Mouse (Mus musculus) lung, embryonic 16.5 days (tissue): ENCODE results near the gene Rflna. TPM values are rescaled to one million over a fixed set of nuclear protein-coding genes. Genes with fewer than 3 reads are reported as not detected.

ENCODE experiments used
- ATAC-seq: fragments of 200-750 bp; cut with Nextera tagmentation; 2 replicates; pipeline ENCODE4 v1.8.0; 2017; ENCODE audit warnings: low read depth, mild to moderate bottlenecking, moderate library complexity
- H3K27ac ChIP-seq: fragments of 300-500 bp; sonication (generic); 2 replicates; pipeline ENCODE4 v1.5.1; 2014; ENCODE audit warnings: mild to moderate bottlenecking, control low read depth, low read length
- H3K27me3 ChIP-seq: fragments of 300-500 bp; sonication (generic); 2 replicates; pipeline ENCODE4 v1.6.1; 2014; ENCODE audit warnings: low read depth, low read length, mixed read lengths; ENCODE audit not compliant: control insufficient read depth, insufficient read depth
- H3K36me3 ChIP-seq: fragments of 300-500 bp; sonication (generic); 2 replicates; pipeline ENCODE4 v1.6.1; 2014; ENCODE audit warnings: low read length; ENCODE audit not compliant: control insufficient read depth, insufficient read depth
- H3K4me1 ChIP-seq: fragments of 300-500 bp; sonication (generic); replicated peaks from 2 replicates; pipeline ENCODE4 v1.6.1; 2014; ENCODE audit warnings: low read length, mixed read lengths; ENCODE audit not compliant: control insufficient read depth, insufficient read depth
- H3K4me2 ChIP-seq: fragments of 300-500 bp; sonication (generic); 2 replicates; pipeline ENCODE4 v1.6.1; 2014; ENCODE audit warnings: low read depth, low read length, control low read depth
- H3K4me3 ChIP-seq: fragments of 300-500 bp; sonication (generic); 2 replicates; pipeline ENCODE4 v1.5.1; 2014; ENCODE audit warnings: mild to moderate bottlenecking, low read length, control low read depth
- H3K9ac ChIP-seq: fragments of 300-500 bp; sonication (generic); 2 replicates; pipeline ENCODE4 v1.6.1; 2014; ENCODE audit warnings: low read length, control low read depth
- H3K9me3 ChIP-seq: fragments of 300-500 bp; sonication (generic); 2 replicates; pipeline ENCODE4 v1.6.1; 2016; ENCODE audit warnings: low read length; ENCODE audit not compliant: control insufficient read depth
- WGBS: fragments of 180-500 bp; shearing (Covaris S2); extraction: QIAGEN DNeasy Blood & Tissue Kit; methylation state at CpG from one replicate; pipeline ENCODE4 v1.1.7; 2014; 5-methylcytosine and 5-hydroxymethylcytosine counted together
- polyA plus RNA-seq: library from polyadenylated mRNA; unstranded; fragments of >200 nt; fragmentation: Nextera tagmentation; extraction: Ambion mirVana; gene quantifications from 2 replicates; pipeline ENCODE4 v1.2.1, GENCODE M21; 2015

Rflna gene
- polyA plus RNA-seq, 1 experiment from 2014 or later = 6.7 TPM

GRCm38 (mm10) chr5:125039377-125040027, 36.5 kb downstream of the Rflna start:
- H3K4me3 ChIP-seq = no peak overlapping the region
- H3K9ac ChIP-seq = no peak overlapping the region
- no peak overlapping the region for H3K27ac ChIP-seq
- no peak for ATAC-seq
- 89% methylated on average over 8 of the region's 8 CpGs for WGBS
- H3K27me3 ChIP-seq = no peaks in the 10 kb centered on the region
- peaks cover 40% of the 10 kb centered on the region for H3K36me3 ChIP-seq
- no peaks in the 10 kb centered on the region for H3K9me3 ChIP-seq
- H3K4me1 ChIP-seq = no peaks in the 10 kb centered on the region
- no peak overlapping the region for H3K4me2 ChIP-seq

DNA sequence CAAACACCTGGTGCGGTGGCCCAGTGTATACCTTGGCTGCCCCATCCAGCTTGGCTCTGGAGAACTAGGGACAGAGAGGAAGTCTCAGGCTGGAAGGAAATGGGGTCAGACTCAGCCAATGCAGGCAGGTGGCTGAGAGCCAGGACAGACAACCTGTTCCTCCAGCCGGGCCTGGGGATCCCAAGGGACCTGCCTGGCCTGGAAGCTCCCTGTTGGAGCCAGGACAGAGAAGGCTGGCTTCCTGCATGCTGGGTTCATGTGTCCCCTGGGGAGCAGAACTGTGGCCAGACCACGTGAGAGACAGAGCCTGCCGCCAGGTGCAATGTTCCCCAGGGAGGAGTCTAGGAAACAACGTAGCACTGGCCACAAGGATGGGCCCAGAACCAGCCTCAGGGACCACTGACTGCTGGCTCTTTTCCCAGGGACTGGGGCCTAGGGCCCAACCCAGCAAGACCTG, 37.1 kb downstream of the Rflna start:
- ATAC-seq = no peak
- no peaks in the 10 kb centered on the region for H3K27me3 ChIP-seq
- no peak overlapping the region for H3K4me3 ChIP-seq
- H3K9me3 ChIP-seq = no peaks in the 10 kb centered on the region
- no peak overlapping the region for H3K9ac ChIP-seq
- peaks cover 45% of the 10 kb centered on the region for H3K36me3 ChIP-seq
- H3K27ac ChIP-seq = no peak overlapping the region
- WGBS = 68% methylated on average over 5 of the region's 5 CpGs
- no peak overlapping the region for H3K4me2 ChIP-seq
- H3K4me1 ChIP-seq = no peaks in the 10 kb centered on the region

GRCm38 (mm10) chr5:125041578-125041977, 38.6 kb downstream of the Rflna start:
- Histone ChIP-seq H3K36me3 (peaks cover 36% of the 10 kb centered on the region), H3K9ac (no peak overlapping the region)
- 77% methylated on average over 9 of the region's 9 CpGs for WGBS

GRCm38 (mm10) chr5:125043448-125043847, 40.4 kb downstream of the Rflna start:
- Histone ChIP-seq H3K27me3 (no peaks in the 10 kb centered on the region), H3K4me3 (no peak overlapping the region), H3K9ac (no peak overlapping the region), H3K9me3 (no peaks in the 10 kb centered on the region), H3K4me2 (no peak overlapping the region), H3K27ac (no peak overlapping the region), H3K4me1 (no peaks in the 10 kb centered on the region), H3K36me3 (peaks cover 33% of the 10 kb centered on the region)
- WGBS = 88% methylated on average over 6 of the region's 6 CpGs
- ATAC-seq = no peak

More at GRCm38 (mm10) chr5:125041578-125041977, 38.6 kb downstream of the Rflna start:
- no peaks in the 10 kb centered on the region for H3K27me3 ChIP-seq
- no peak overlapping the region for H3K4me2 ChIP-seq
- H3K9me3 ChIP-seq = no peaks in the 10 kb centered on the region
- H3K4me1 ChIP-seq = no peaks in the 10 kb centered on the region
- ATAC-seq = peak; percentile 19; the same call in 1 of the 2 replicates
- no peak overlapping the region for H3K4me3 ChIP-seq
- H3K27ac ChIP-seq = no peak overlapping the region

GRCm38 (mm10) chr5:125045202-125045601, 42.2 kb downstream of the Rflna start:
- no peak for ATAC-seq
- Histone ChIP-seq H3K4me2 (no peak overlapping the region), H3K9me3 (no peaks in the 10 kb centered on the region), H3K4me1 (no peaks in the 10 kb centered on the region), H3K36me3 (peaks cover 32% of the 10 kb centered on the region), H3K4me3 (no peak overlapping the region), H3K9ac (no peak overlapping the region), H3K27ac (no peak overlapping the region), H3K27me3 (no peaks in the 10 kb centered on the region)
- 81% methylated on average over 5 of the region's 5 CpGs for WGBS

DNA sequence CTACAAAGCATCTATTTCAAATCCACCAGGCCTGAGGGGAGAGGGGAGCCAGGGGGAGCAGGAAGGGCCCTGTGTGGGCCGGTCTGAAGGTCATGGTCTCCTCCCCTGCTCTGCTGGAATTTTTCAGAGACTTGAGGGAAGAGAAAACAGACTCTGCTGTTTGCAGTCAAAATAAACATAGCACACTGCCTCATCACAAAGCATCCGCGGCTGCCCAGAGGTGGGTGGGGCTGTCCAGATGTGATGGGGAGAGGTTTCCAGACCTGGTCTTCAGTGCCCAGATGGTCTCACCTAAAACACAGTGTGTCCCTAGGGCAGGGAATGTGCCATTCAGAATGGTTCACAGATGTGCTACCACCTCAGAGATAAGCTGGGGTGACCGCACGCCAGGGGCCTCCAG, 43.4 kb downstream of the Rflna start:
- H3K36me3 ChIP-seq = peaks cover 43% of the 10 kb centered on the region
- H3K9ac ChIP-seq = no peak overlapping the region
- H3K4me3 ChIP-seq = no peak overlapping the region
- no peak overlapping the region for H3K27ac ChIP-seq
- WGBS = 61% methylated on average over 5 of the region's 5 CpGs
- no peaks in the 10 kb centered on the region for H3K27me3 ChIP-seq
- no peak overlapping the region for H3K4me2 ChIP-seq
- no peak for ATAC-seq
- H3K9me3 ChIP-seq = no peaks in the 10 kb centered on the region
- H3K4me1 ChIP-seq = no peaks in the 10 kb centered on the region

DNA sequence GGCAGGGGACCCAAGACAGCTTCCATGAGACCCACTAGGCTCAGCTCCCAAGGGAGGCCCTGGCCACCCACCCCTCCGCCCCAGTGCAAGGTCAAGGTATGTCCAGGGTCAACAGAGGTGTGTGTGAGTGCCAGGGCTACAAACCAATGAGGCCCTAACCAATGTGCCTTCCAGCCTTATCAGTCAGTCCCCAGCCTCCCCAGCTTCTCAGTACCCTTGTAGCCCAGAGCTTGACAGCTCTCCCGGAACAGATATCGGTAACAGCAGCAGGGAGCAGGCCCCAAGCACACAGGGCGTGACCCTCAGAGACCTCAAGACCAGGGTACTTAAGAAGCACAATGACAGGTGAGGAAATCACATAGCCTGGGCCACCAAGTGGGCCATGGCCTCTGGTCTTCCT, 46.5 kb downstream of the Rflna start:
- no peak overlapping the region for H3K9ac ChIP-seq
- no peaks in the 10 kb centered on the region for H3K9me3 ChIP-seq
- no peak for ATAC-seq
- no peak overlapping the region for H3K27ac ChIP-seq
- H3K4me2 ChIP-seq = no peak overlapping the region
- no peaks in the 10 kb centered on the region for H3K27me3 ChIP-seq
- peaks cover 35% of the 10 kb centered on the region for H3K36me3 ChIP-seq
- peaks cover 26% of the 10 kb centered on the region for H3K4me1 ChIP-seq
- 76% methylated on average over 4 of the region's 4 CpGs for WGBS
- no peak overlapping the region for H3K4me3 ChIP-seq

GRCm38 (mm10) chr5:125052237-125052602, 49.2 kb downstream of the Rflna start:
- H3K9me3 ChIP-seq = no peaks in the 10 kb centered on the region
- H3K4me3 ChIP-seq = no peak overlapping the region
- H3K4me1 ChIP-seq = peaks cover 45% of the 10 kb centered on the region
- peak overlapping the region; percentile 77 for H3K27ac ChIP-seq
- peaks cover 29% of the 10 kb centered on the region for H3K36me3 ChIP-seq
- WGBS = 49% methylated on average over 10 of the region's 10 CpGs
- no peak overlapping the region for H3K4me2 ChIP-seq
- no peak overlapping the region for H3K9ac ChIP-seq
- no peaks in the 10 kb centered on the region for H3K27me3 ChIP-seq
- no peak for ATAC-seq

GRCm38 (mm10) chr5:125052603-125053488, 49.8 kb downstream of the Rflna start:
- peaks cover 26% of the 10 kb centered on the region for H3K36me3 ChIP-seq
- no peaks in the 10 kb centered on the region for H3K9me3 ChIP-seq
- ATAC-seq = peak; percentile 44
- no peak overlapping the region; the same call in 1 of the 2 replicates for H3K9ac ChIP-seq
- H3K27me3 ChIP-seq = no peaks in the 10 kb centered on the region
- H3K4me3 ChIP-seq = no peak overlapping the region
- WGBS = 51% methylated on average over 23 of the region's 23 CpGs
- H3K27ac ChIP-seq = peak overlapping the region; percentile 77
- peaks cover 51% of the 10 kb centered on the region for H3K4me1 ChIP-seq
- H3K4me2 ChIP-seq = no peak overlapping the region
